Mouse (Mus musculus): ENCODE data around the gene 4930563M21Rik.
A peak's percentile ranks its signal among the peaks of the same experiment; 100 is the strongest.
"Not testable (repeated sequence)": the region's sequence is repeated elsewhere in the genome, so short reads cannot be mapped to it uniquely, and the experiment has no call there.

The 4930563M21Rik gene

GRCm38 (mm10) chr9:56010450-56010849 is at the start of gene 4930563M21Rik:
TSS of gene 4930563M21Rik (minus strand) at chr9:56010550.
- no peak for DNase-seq

GRCm38 (mm10) chr9:56056147-56056546 is 45.8 kb upstream of the 4930563M21Rik start:
- no peak for DNase-seq

DNA sequence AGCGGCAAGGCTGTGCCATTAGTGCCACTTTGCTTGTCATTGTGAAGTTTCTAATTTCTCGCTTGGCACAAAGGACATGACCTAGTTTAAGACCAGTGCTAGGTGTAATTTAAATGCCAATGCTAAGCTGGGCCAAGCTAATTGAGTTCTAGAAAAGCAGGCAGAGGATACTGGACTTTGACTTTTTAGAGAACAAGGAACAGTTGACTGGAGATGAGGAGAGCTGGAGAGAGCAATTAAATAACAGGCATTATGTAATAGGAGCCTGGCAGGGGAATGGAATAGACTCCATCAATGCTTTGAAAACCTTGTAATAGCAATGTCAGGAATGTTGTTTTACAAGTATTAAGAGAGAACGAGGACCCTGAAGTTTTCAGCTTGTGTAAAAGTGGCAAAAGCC is 43.4 kb upstream of the 4930563M21Rik start:
- DNase-seq = no peak

- peak; percentile 61 for DNase-seq
Observed at GRCm38 (mm10) chr9:56042181-56042621, 31.9 kb upstream of the 4930563M21Rik start.

DNA sequence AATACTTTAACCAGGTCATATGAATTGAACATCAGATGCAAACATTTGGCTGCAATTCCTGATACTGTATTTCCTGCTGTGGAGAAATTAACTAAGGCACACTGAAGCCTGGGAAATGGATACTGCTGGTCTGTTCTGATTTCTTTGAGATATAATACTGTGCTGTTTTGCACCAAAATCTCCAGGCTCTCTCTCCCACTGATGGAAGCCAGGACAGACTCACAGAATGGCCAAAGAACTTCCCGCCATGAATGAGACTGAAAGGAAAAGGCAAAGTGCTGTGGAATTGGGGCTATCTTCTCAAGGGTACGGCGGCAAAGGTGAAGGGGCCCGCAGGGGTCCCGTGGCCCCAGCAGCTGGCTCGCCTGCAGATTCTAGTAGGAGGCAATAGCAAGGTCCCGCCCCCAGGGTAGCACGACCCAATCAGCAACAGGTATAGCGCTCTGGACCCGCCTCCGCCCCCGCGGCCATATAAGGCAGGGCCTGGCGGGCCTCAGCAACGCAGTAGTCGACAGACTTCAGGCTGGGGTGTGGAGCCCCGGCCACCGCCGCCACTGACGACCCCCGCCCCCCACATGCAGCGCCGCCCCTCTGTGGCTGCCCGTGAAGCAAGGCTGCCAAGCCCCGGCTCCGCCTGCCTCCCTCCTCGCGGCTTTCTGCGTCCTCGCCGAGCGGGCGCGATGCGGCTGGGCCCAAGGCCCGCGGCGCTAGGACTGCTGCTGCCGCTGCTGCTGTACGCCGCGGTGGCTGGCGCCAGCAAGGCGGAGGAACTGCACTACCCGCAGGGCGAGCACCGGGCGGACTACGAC is 31.2 kb upstream of the 4930563M21Rik start, which contains the start of gene Rcn2:
Gene Rcn2 (plus strand): TSS at position 474 of the 809 bp plus-strand sequence.
- DNase-seq = peak; percentile 94

GRCm38 (mm10) chr9:56032219-56032618 is 21.9 kb upstream of the 4930563M21Rik start:
- DNase-seq = no peak

GRCm38 (mm10) chr9:56027292-56027691 is 16.9 kb upstream of the 4930563M21Rik start:
- no peak for DNase-seq

- no peak for DNase-seq
Observed at GRCm38 (mm10) chr9:56024772-56025171, 14.4 kb upstream of the 4930563M21Rik start.

DNA sequence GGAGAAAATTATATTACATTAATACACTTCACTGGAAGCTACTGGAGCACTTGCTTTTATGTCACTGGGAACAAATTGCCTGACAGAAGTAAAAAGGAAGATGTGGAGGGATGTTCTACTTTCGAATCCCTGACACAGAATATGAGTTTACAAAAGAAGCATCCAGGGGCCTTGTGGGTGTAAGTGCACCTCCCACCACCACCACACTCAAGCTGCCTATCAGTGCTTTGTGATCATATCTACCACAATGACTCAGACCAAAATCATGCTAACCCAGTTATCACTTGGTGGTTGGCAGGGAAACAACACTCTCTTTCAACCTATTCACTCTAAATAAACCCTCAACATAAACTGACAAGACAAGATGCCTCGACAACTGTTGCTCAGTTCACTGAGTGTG is 5.7 kb downstream of the 4930563M21Rik start:
- DNase-seq = not testable (repeated sequence)

- DNase-seq = peak; percentile 24
Observed at GRCm38 (mm10) chr9:55946819-55947218, 63.5 kb downstream of the 4930563M21Rik start.

DNA sequence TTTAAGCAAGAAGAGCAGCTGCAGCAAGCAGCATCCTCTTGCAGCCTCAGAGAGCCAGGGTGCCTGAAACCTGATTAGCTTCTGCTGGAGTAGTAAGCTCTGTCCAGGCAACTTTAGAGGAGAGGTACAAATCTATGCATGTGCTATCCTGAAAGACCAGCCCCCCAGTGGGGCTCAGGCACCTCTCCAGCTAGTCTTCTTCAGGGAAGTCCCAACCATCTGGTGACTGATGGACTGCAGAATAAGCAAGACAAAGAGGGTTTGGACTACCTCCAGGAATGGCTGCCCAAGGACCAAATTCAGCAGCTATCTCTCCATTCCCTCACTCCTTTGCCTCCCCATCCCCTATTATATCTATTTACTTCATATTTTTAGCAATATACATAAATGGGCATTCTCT is 69.0 kb downstream of the 4930563M21Rik start:
- DNase-seq = no peak

DNA sequence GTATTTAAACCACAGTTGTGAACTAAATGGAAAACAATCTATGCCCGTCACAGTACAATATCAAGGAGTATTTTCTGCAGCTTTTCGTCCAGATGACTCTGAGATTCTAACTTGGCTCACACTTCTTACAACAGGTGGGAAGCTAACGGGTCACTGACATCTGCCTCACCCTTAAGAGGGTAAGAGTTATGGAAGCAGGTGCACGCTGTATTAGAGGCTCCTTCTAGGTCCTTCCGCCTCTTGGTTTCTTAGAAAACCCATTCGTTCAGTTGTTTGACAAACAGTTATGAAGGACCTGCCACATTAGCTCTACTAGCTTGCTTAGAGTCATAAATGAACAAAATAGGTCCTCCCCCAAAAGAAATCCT is 71.7 kb downstream of the 4930563M21Rik start:
- DNase-seq = no peak

- DNase-seq = peak; percentile 83
Observed at GRCm38 (mm10) chr9:55937664-55938617, 72.4 kb downstream of the 4930563M21Rik start, which contains the start of gene Scaper. TSS of gene Scaper (minus strand) at chr9:55938119.

GRCm38 (mm10) chr9:55937224-55937663 is 73.1 kb downstream of the 4930563M21Rik start:
- peak; percentile 19 for DNase-seq

DNA sequence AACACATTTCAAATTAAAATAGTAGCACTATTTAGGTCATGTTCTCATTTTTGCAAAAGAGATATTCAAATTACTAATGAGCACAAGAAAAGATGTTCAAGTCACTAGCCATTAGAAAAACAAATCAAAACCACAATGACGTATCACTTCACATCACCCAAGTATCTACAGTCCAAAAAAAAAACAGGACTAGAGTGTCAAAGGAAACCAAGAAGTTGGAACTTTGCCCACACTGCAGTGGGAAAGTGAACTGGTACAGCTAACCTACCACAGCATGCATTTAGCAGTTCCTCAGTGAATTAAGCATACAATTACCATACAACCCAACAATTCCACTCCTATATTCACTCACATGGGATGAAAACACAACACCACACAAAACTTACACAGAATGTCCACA is 77.9 kb downstream of the 4930563M21Rik start:
- no peak for DNase-seq

DNA sequence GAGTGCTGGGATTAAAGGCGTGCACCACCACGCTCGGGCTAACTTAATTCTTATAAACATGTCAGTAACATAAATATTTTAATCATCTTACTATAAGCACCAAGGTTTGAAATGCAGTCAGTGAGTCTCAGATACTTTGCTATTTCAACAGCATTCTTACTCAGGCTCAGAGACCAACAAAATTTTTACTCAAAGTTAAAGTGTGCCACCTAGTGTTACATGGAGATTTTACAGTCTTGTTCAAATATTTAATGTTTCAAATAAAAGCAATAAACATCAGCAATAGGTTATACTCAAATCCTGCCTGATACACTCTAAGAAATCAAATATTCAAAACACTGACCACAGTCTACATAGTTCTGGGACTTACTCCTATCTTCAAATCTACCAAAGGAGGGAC is 91.8 kb downstream of the 4930563M21Rik start:
- DNase-seq = no peak

DNA sequence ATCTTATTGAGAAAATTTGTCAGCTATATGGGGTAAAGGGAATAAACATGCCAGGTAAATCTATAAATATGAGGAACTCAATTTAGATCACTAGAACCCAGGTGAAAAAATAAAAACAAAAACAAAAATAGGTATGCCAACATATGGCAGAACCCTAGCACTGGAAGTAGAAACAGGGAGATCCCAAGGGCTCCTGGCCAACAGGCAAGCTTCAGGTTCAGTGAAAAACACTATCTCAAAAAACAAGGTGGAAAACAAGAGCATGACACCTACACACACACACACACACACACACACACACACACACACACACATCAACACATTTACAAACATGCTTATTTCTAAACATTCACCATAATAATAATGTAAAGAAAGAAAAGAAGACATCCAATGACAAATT is 93.6 kb downstream of the 4930563M21Rik start:
- no peak for DNase-seq
